Mouse (Mus musculus): ENCODE results near the gene Skap1. TPM values are rescaled to one million over a fixed set of nuclear protein-coding genes. Genes with fewer than 3 reads are reported as not detected.

The Skap1 gene
- total RNA-seq, 2 experiments from 2014 or later = 3.8 to 5.2 TPM

- no peak for ATAC-seq (ENCODE audit: poor library complexity, severe bottlenecking)
Observed at GRCm38 (mm10) chr11:96550960-96551703, 86.7 kb downstream of the Skap1 start.

- no peak for ATAC-seq (ENCODE audit: poor library complexity, severe bottlenecking)
Observed at GRCm38 (mm10) chr11:96553091-96553490, 88.7 kb downstream of the Skap1 start.

GRCm38 (mm10) chr11:96560229-96560628 is 95.8 kb downstream of the Skap1 start:
- no peak for ATAC-seq (ENCODE audit: poor library complexity, severe bottlenecking)

GRCm38 (mm10) chr11:96564088-96564487 is 99.7 kb downstream of the Skap1 start:
- ATAC-seq (ENCODE audit: poor library complexity, severe bottlenecking) = no peak

GRCm38 (mm10) chr11:96572515-96572914 is 108.1 kb downstream of the Skap1 start:
- ATAC-seq (ENCODE audit: poor library complexity, severe bottlenecking) = no peak

- ATAC-seq (ENCODE audit: poor library complexity, severe bottlenecking) = no peak
Observed at GRCm38 (mm10) chr11:96576491-96577427, 112.4 kb downstream of the Skap1 start.

GRCm38 (mm10) chr11:96578551-96579283 is 114.3 kb downstream of the Skap1 start:
- no peak for ATAC-seq (ENCODE audit: poor library complexity, severe bottlenecking)

- ATAC-seq (ENCODE audit: poor library complexity, severe bottlenecking) = peak; percentile 52; the same call in 1 of the 2 replicates
Observed at GRCm38 (mm10) chr11:96581604-96582384, 117.4 kb downstream of the Skap1 start.

- no peak for ATAC-seq (ENCODE audit: poor library complexity, severe bottlenecking)
Observed at GRCm38 (mm10) chr11:96582595-96582994, 118.2 kb downstream of the Skap1 start.

- ATAC-seq (ENCODE audit: poor library complexity, severe bottlenecking) = no peak
Observed at GRCm38 (mm10) chr11:96589828-96590227, 125.4 kb downstream of the Skap1 start.

- ATAC-seq (ENCODE audit: poor library complexity, severe bottlenecking) = no peak
Observed at GRCm38 (mm10) chr11:96595890-96596289, 131.5 kb downstream of the Skap1 start.

GRCm38 (mm10) chr11:96596301-96596700 is 131.9 kb downstream of the Skap1 start:
- no peak for ATAC-seq (ENCODE audit: poor library complexity, severe bottlenecking)

GRCm38 (mm10) chr11:96602806-96603205 is 138.4 kb downstream of the Skap1 start:
- ATAC-seq (ENCODE audit: poor library complexity, severe bottlenecking) = no peak

- ATAC-seq (ENCODE audit: poor library complexity, severe bottlenecking) = no peak
Observed at GRCm38 (mm10) chr11:96604306-96604705, 139.9 kb downstream of the Skap1 start.

- ATAC-seq (ENCODE audit: poor library complexity, severe bottlenecking) = no peak
Observed at GRCm38 (mm10) chr11:96604751-96605450, 140.5 kb downstream of the Skap1 start.

- no peak for ATAC-seq (ENCODE audit: poor library complexity, severe bottlenecking)
Observed at GRCm38 (mm10) chr11:96605516-96605915, 141.1 kb downstream of the Skap1 start.

- ATAC-seq (ENCODE audit: poor library complexity, severe bottlenecking) = no peak
Observed at GRCm38 (mm10) chr11:96612596-96612995, 148.2 kb downstream of the Skap1 start.

- ATAC-seq (ENCODE audit: poor library complexity, severe bottlenecking) = no peak
Observed at GRCm38 (mm10) chr11:96616792-96617191, 152.4 kb downstream of the Skap1 start.

GRCm38 (mm10) chr11:96618789-96619445 is 154.5 kb downstream of the Skap1 start:
- ATAC-seq (ENCODE audit: poor library complexity, severe bottlenecking) = no peak

Data from megakaryocyte, adult 5-6 weeks (primary cell).